Mouse (Mus musculus): ENCODE measurements around the gene Cntnap1. TPM values are rescaled to one million over a fixed set of nuclear protein-coding genes. Genes with fewer than 3 reads are reported as not detected.

Gene Cntnap1
- polyA plus RNA-seq, 1 experiment from 2014 or later = 1.0 TPM

- H3K27ac ChIP-seq (ENCODE audit: low read depth) = no peak overlapping the region
- H3K9me3 ChIP-seq (ENCODE audit: low read depth, low read length) = no peaks in the 10 kb centered on the region
- H3K4me3 ChIP-seq (ENCODE audit: low read depth, low read length) = no peak overlapping the region
- no peaks in the 10 kb centered on the region for H3K36me3 ChIP-seq (ENCODE audit: insufficient read depth)
- H3K9ac ChIP-seq = no peak overlapping the region
- H3K4me1 ChIP-seq (ENCODE audit: insufficient read depth) = 0 out of 2 replicates have a peak, but pooled peaks cover 4% of the 10 kb centered on the region
- H3K27me3 ChIP-seq (ENCODE audit: insufficient read depth, low read length) = peaks cover 28% of the 10 kb centered on the region
- WGBS = 35% methylated on average over 10 of the region's 10 CpGs
- ATAC-seq (ENCODE audit: insufficient read depth) = no peak
- TF ChIP-seq CTCF (IDR thresholded peaks at IDR 0.05; ENCODE audit: low read depth) = peak; percentile 87
- peak; percentile 83 for DNase-seq
- no peak overlapping the region for H3K4me2 ChIP-seq
Observed at GRCm38 (mm10) chr11:101180846-101181740, 10.8 kb downstream of the Cntnap1 start.

- Histone ChIP-seq H3K27ac (ENCODE audit: low read depth) (no peak overlapping the region), H3K4me1 (ENCODE audit: insufficient read depth) (0 out of 2 replicates have a peak, but pooled peaks cover 3% of the 10 kb centered on the region), H3K9ac (no peak overlapping the region), H3K36me3 (ENCODE audit: insufficient read depth) (no peaks in the 10 kb centered on the region), H3K4me2 (no peak overlapping the region), H3K27me3 (ENCODE audit: insufficient read depth, low read length) (peaks cover 20% of the 10 kb centered on the region), H3K9me3 (ENCODE audit: low read depth, low read length) (no peaks in the 10 kb centered on the region), H3K4me3 (ENCODE audit: low read depth, low read length) (no peak overlapping the region)
- TF ChIP-seq CTCF (IDR thresholded peaks at IDR 0.05; ENCODE audit: low read depth) = no peak
- WGBS = 87% methylated on average over 11 of the region's 11 CpGs
- ATAC-seq (ENCODE audit: insufficient read depth) = no peak
- DNase-seq = no peak
Observed at GRCm38 (mm10) chr11:101181961-101182360, 11.6 kb downstream of the Cntnap1 start.

DNA sequence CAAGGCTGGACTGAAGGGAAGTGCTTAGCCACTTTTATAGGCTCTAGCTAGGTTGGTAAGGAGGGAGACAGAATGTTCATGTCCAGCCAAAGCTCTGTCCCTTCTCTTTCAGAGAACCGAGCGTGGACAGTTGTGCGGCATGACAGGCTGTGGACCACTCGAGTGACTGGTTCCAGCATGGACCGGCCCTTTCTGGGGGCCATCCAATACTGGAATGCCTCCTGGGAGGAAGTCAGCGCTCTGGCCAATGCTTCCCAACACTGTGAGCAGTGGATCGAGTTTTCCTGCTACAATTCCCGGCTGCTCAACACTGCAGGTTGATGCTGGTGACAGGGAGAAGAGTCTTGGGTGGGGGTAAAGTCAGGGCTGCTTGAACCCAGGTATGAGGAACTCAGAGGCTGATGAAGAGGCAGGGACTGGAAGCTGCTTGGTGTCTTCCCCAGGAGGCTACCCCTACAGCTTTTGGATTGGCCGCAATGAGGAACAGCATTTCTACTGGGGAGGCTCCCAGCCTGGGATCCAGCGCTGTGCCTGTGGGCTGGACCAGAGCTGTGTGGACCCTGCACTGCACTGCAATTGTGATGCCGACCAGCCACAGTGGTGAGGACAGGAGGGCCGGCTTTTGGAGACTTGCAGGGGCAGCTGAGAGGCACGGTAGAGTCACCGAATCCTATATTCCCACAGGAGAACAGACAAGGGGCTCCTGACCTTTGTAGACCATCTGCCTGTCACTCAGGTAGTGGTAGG lies 12.6 kb downstream of the Cntnap1 start:
- Histone ChIP-seq H3K9ac (no peak overlapping the region), H3K9me3 (ENCODE audit: low read depth, low read length) (no peaks in the 10 kb centered on the region), H3K36me3 (ENCODE audit: insufficient read depth) (no peaks in the 10 kb centered on the region), H3K27ac (ENCODE audit: low read depth) (no peak overlapping the region), H3K27me3 (ENCODE audit: insufficient read depth, low read length) (peaks cover 11% of the 10 kb centered on the region; the same call in 1 of the 2 replicates), H3K4me3 (ENCODE audit: low read depth, low read length) (no peak overlapping the region), H3K4me2 (no peak overlapping the region), H3K4me1 (ENCODE audit: insufficient read depth) (no peaks in the 10 kb centered on the region)
- TF ChIP-seq CTCF (IDR thresholded peaks at IDR 0.05; ENCODE audit: low read depth) = no peak
- WGBS = 74% methylated on average over 14 of the region's 14 CpGs
- DNase-seq = no peak
- no peak for ATAC-seq (ENCODE audit: insufficient read depth)

GRCm38 (mm10) chr11:101184984-101185383 lies 14.7 kb downstream of the Cntnap1 start:
- H3K36me3 ChIP-seq (ENCODE audit: insufficient read depth) = no peaks in the 10 kb centered on the region

GRCm38 (mm10) chr11:101185441-101185840 lies 15.1 kb downstream of the Cntnap1 start:
- no peaks in the 10 kb centered on the region for H3K9me3 ChIP-seq (ENCODE audit: low read depth, low read length)
- no peak for TF ChIP-seq CTCF (IDR thresholded peaks at IDR 0.05; ENCODE audit: low read depth)
- ATAC-seq (ENCODE audit: insufficient read depth) = no peak
- no peak overlapping the region for H3K4me2 ChIP-seq
- no peak overlapping the region for H3K4me3 ChIP-seq (ENCODE audit: low read depth, low read length)
- DNase-seq = no peak
- H3K9ac ChIP-seq = no peak overlapping the region
- H3K27ac ChIP-seq (ENCODE audit: low read depth) = no peak overlapping the region
- H3K27me3 ChIP-seq (ENCODE audit: insufficient read depth, low read length) = no peaks in the 10 kb centered on the region
- 93% methylated on average over 4 of the region's 4 CpGs for WGBS
- H3K36me3 ChIP-seq (ENCODE audit: insufficient read depth) = no peaks in the 10 kb centered on the region
- peaks cover 13% of the 10 kb centered on the region for H3K4me1 ChIP-seq (ENCODE audit: insufficient read depth)

More at GRCm38 (mm10) chr11:101184984-101185383, 14.7 kb downstream of the Cntnap1 start:
- Histone ChIP-seq H3K27me3 (ENCODE audit: insufficient read depth, low read length) (no peaks in the 10 kb centered on the region), H3K4me2 (no peak overlapping the region), H3K9ac (no peak overlapping the region), H3K9me3 (ENCODE audit: low read depth, low read length) (no peaks in the 10 kb centered on the region), H3K4me1 (ENCODE audit: insufficient read depth) (peaks cover 11% of the 10 kb centered on the region), H3K27ac (ENCODE audit: low read depth) (no peak overlapping the region), H3K4me3 (ENCODE audit: low read depth, low read length) (no peak overlapping the region)
- ATAC-seq (ENCODE audit: insufficient read depth) (no peak), DNase-seq (no peak)
- WGBS = 89% methylated on average over 12 of the region's 12 CpGs
- no peak for TF ChIP-seq CTCF (IDR thresholded peaks at IDR 0.05; ENCODE audit: low read depth)

DNA sequence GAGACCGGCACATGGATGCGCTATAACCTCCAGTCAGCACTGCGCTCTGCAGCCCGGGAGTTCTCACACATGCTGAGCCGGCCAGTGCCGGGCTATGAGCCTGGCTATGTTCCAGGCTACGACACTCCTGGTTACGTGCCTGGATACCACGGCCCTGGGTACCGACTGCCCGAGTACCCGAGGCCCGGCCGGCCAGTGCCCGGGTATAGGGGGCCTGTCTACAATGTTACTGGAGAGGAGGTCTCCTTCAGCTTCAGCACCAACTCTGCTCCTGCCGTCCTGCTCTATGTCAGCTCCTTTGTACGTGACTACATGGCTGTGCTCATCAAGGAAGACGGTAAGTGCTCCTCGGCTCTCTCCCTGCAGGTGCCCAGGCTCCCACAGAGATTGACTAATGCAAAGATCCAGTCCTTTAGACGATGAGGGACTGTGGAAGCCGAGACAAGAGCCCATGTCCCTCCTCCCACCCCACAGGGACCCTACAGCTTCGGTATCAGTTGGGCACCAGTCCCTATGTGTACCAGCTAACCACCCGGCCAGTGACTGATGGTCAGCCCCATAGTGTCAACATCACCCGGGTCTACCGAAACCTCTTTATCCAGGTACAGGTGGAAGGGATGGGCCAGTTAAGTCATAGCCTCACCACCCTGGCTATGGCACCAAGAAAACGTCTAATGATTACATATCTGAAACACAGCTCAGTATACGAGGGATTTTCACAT lies 16.4 kb downstream of the Cntnap1 start:
- Histone ChIP-seq H3K9ac (no peak overlapping the region), H3K36me3 (ENCODE audit: insufficient read depth) (no peaks in the 10 kb centered on the region), H3K4me2 (no peak overlapping the region), H3K4me3 (ENCODE audit: low read depth, low read length) (no peak overlapping the region), H3K4me1 (ENCODE audit: insufficient read depth) (peaks cover 21% of the 10 kb centered on the region), H3K27ac (ENCODE audit: low read depth) (no peak overlapping the region), H3K9me3 (ENCODE audit: low read depth, low read length) (no peaks in the 10 kb centered on the region), H3K27me3 (ENCODE audit: insufficient read depth, low read length) (no peaks in the 10 kb centered on the region)
- no peak for DNase-seq
- 86% methylated on average over 27 of the region's 27 CpGs for WGBS
- no peak for ATAC-seq (ENCODE audit: insufficient read depth)
- no peak for TF ChIP-seq CTCF (IDR thresholded peaks at IDR 0.05; ENCODE audit: low read depth)

All from lung, embryonic 14.5 days (tissue).